Mouse (Mus musculus): ENCODE results near the gene Chaf1a.
A peak's percentile ranks its signal among the peaks of the same experiment; 100 is the strongest.

Gene Chaf1a

DNA sequence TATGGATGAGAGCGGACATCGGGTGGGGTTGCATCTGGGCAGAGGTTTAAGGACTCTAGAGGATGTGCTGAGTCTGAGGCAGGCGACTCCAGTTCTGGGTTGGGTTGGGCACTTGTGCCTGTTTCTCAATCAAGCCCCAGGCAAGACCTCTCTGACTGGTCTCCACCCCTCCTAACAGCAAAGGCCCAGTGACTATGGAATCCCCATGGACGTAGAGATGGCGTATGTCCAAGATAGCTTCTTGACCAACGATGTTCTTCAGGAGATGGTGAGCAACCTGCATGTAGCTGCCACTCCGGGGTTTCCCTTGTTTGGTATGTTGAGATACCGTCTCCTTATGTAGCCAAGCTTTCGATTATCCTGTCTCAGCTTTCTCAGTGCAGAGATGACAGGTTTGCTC lies 24.9 kb upstream of the Chaf1a start:
- Histone ChIP-seq H3K36me3 (ENCODE audit: control insufficient read depth, insufficient read depth, low read length, poor library complexity, severe bottlenecking) (peaks cover 24% of the 10 kb centered on the region), H3K27me3 (ENCODE audit: control insufficient read depth, insufficient read depth, low read length, poor library complexity, severe bottlenecking) (no peaks in the 10 kb centered on the region)
- DNase-seq (ENCODE audit: low read depth, low spot score), result no peak

DNA sequence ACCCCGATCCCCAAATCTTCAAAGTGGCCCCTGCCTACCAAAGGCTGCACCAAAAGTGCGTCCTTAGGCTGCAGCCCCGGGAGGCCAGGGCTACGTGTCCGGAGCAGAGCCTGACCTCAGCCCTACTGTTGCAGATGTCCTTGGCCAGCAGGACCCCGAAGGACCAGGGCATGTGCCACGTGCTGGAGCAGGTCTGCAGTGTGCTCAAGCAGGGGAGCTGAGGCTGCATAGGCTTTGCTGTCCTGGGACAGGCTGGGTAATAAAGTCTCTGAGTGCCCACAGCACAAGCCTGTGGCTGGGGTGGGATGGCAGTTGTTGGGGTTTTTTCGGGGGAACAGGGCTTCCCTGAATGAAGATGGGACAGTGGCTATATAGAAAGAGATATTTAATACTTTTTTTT lies 23.9 kb upstream of the Chaf1a start:
- Histone ChIP-seq H3K27me3 (ENCODE audit: control insufficient read depth, insufficient read depth, low read length, poor library complexity, severe bottlenecking) (no peaks in the 10 kb centered on the region), H3K36me3 (ENCODE audit: control insufficient read depth, insufficient read depth, low read length, poor library complexity, severe bottlenecking) (peaks cover 22% of the 10 kb centered on the region)
- no peak for DNase-seq (ENCODE audit: low read depth, low spot score)

DNA sequence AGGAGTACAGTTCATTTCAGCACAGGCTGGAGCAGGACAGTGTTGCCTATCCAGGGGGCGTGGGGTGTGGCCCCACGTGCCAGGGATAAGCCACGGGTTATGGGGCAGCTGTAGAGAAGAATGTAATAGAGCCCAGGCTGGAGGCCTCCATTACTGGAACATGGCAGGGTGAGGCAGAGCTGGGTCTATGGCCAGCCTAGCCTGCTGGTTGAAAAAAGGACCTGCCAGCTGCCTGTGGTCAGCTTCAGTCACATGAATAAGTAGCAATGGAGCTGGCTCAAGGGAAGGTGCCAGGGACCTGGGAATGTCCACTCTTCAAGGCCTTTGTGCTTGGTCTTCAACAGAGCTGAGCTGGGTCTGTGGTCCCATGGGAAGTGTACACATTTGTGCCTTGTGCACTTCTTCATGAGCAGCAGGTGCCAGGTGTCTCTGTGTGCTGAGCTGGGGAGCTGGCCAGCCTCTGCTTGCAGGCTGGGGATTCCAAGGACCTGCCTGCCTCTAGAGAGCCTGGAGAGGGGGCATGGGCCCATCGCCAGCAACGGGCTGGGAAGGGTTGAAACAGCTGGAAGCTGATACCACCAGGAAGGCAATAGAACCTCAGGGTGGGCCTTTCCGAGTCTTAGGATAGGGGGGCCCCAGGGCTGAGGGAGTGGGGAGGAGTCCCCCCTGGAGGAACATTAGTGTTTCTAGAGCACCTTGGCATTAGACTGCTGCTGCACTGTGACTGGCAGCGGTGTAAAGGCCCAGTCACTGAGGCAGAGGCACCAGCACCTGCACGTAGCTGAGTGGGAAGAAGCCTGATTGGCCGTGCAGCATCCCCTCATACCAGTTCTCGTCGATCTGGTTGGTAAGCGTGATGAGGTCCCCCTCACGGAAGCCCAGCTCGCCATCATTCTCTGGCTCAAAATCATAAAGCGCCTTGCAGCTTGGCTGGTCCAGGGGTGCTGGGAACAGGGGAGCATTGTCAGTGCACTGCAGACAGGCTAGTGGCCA lies 23.1 kb upstream of the Chaf1a start:
- DNase-seq (ENCODE audit: low read depth, low spot score), result no peak
- H3K27me3 ChIP-seq (ENCODE audit: control insufficient read depth, insufficient read depth, low read length, poor library complexity, severe bottlenecking), result no peaks in the 10 kb centered on the region
- peaks cover 22% of the 10 kb centered on the region for H3K36me3 ChIP-seq (ENCODE audit: control insufficient read depth, insufficient read depth, low read length, poor library complexity, severe bottlenecking)

GRCm38 (mm10) chr17:56017848-56018247 lies 22.4 kb upstream of the Chaf1a start:
- Histone ChIP-seq H3K27me3 (ENCODE audit: control insufficient read depth, insufficient read depth, low read length, poor library complexity, severe bottlenecking) (no peaks in the 10 kb centered on the region), H3K36me3 (ENCODE audit: control insufficient read depth, insufficient read depth, low read length, poor library complexity, severe bottlenecking) (peaks cover 22% of the 10 kb centered on the region)
- no peak for DNase-seq (ENCODE audit: low read depth, low spot score)

- DNase-seq (ENCODE audit: low read depth, low spot score), result peak; percentile 55
- no peaks in the 10 kb centered on the region for H3K27me3 ChIP-seq (ENCODE audit: control insufficient read depth, insufficient read depth, low read length, poor library complexity, severe bottlenecking)
- H3K36me3 ChIP-seq (ENCODE audit: control insufficient read depth, insufficient read depth, low read length, poor library complexity, severe bottlenecking), result peaks cover 22% of the 10 kb centered on the region
Observed at GRCm38 (mm10) chr17:56018347-56019131, 21.7 kb upstream of the Chaf1a start.

DNA sequence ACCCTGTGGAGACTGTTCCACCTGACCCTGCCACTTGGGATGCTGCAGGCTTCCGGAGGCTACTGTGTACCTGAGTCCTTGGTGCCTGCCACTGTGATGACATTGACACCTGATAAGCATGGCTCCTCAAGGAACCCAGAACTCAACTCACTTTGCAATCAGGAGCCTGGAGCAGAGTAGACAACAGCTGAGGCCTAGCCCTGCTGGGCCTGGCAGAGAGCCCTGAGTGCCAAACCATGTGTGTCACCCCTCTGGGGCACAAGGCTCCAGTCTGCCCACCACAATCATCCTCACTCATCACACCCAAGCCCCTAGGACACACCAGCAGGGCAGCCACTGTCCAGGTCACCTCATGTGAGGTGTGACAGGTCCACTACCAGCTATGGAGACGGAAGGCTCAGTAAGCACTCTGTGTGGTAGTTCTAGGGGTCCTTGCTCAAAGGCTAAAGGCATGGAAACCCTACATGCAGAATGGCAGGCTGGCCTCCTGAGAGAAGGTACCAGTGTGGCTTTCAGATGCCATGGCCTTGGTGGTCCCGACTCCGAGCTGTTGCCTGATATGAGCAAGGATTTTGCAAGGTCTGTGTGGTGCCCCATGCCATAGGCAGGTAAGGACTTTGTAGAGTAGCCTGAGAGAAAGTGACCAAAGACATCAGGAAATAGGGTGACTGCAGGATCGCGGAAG lies 19.7 kb upstream of the Chaf1a start:
- DNase-seq (ENCODE audit: low read depth, low spot score), result no peak
- peaks cover 17% of the 10 kb centered on the region for H3K36me3 ChIP-seq (ENCODE audit: control insufficient read depth, insufficient read depth, low read length, poor library complexity, severe bottlenecking)
- no peaks in the 10 kb centered on the region for H3K27me3 ChIP-seq (ENCODE audit: control insufficient read depth, insufficient read depth, low read length, poor library complexity, severe bottlenecking)

DNA sequence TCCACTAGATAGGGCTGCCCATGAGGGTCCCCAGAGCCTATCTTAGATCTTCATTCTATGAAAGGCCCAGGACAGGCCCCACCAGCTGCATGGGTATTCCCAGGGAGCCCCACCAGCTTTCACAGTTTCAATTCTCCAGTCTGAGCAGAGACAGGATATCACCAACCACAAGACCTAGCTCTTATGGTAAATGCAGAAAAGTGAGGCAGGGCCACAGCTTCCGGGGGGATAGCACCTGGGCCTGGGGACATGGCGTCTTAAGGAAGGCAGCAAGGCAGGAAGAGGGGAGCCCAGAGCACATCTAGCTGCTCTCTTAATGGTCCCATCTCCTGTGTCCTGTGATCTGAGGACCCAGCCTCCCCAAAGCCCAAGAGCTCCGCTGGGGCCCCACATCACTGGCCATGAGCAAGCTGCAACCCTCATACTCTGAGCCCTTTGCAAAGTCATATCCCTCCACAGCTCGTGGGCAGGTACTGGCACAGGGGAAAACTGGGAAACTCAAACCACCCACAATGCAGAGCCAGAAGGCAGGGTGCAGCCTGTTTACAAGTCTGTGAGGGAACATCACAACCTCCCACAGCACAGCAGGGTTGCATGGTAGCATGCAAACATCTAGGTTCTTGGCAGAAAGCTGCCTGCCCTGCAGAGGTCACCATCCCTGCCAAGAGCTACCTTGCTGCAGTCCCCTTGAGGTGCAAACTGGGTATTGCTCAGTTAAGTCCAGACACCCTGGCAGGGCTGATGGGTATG lies 18.9 kb upstream of the Chaf1a start:
- no peaks in the 10 kb centered on the region for H3K27me3 ChIP-seq (ENCODE audit: control insufficient read depth, insufficient read depth, low read length, poor library complexity, severe bottlenecking)
- peak; percentile 53 for DNase-seq (ENCODE audit: low read depth, low spot score)

DNA sequence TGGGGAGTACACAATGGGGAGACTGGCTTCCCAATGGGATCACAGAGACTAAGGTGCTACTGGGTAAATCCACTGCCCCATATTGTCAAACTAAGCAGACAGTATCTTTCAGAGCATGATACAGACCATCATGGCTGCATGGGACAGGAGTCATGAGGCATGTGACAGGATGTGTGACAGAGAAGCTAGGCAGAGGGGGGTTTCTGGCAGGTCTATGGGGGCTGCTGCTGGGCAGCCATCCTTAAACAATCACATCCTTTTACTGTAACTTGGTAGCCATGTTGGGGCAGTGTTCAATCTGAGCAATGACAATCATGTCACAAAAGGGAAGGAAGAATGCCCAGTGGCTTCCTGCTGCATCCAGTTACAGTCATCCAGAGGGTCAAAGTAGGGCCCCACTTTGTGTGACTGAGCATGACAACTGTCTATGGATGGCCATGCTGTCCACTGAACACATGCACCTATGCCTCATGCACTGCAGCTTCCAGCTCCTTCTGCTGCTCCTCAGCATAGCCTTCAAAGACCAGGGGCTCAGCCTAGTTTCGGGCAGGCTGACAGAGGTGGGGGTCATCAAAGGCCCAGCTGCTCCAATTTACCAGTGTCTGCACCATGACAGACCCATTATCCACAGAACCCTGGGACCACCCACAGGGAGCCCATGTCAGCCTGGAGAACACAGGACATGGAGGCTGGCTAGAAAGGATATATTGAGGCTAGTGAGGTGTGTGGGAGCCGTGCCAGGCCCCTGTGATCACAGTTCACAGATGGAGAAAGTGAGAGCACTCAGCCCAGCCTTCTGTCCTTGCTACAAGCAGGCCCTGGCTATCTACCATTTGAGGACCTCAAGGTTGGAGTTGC lies 17.9 kb upstream of the Chaf1a start:
- peak; percentile 80 for DNase-seq (ENCODE audit: low read depth, low spot score)
- Histone ChIP-seq H3K27me3 (ENCODE audit: control insufficient read depth, insufficient read depth, low read length, poor library complexity, severe bottlenecking) (no peaks in the 10 kb centered on the region), H3K36me3 (ENCODE audit: control insufficient read depth, insufficient read depth, low read length, poor library complexity, severe bottlenecking) (peaks cover 10% of the 10 kb centered on the region)

More for the DNA sequence above, 18.9 kb upstream of the Chaf1a start:
- H3K36me3 ChIP-seq (ENCODE audit: control insufficient read depth, insufficient read depth, low read length, poor library complexity, severe bottlenecking), result peaks cover 11% of the 10 kb centered on the region

- no peak for DNase-seq (ENCODE audit: low read depth, low spot score)
- peaks cover 9% of the 10 kb centered on the region; the same call in 1 of the 2 replicates for H3K36me3 ChIP-seq (ENCODE audit: control insufficient read depth, insufficient read depth, low read length, poor library complexity, severe bottlenecking)
- no peaks in the 10 kb centered on the region for H3K27me3 ChIP-seq (ENCODE audit: control insufficient read depth, insufficient read depth, low read length, poor library complexity, severe bottlenecking)
Observed at GRCm38 (mm10) chr17:56022989-56023290, 17.3 kb upstream of the Chaf1a start.

DNA sequence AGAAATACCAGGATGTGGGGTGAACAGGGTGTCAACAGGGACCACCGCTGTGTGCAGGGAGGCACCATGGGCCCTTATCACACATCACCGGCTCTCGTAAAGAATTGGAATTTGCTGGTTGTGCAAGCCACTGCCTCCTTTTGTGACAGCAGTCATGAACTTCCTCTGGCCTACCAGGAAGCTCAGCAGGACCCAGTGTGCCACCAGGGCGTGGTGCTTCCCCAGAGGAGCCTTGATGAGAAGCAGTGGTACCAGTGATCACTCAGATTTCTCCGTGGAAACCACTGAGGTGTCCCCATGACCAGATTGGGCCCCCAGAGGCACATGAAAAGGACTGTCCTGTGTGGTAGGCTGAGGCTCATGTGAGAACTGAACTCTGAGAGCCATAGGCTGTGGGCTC lies 16.9 kb upstream of the Chaf1a start:
- no peaks in the 10 kb centered on the region for H3K27me3 ChIP-seq (ENCODE audit: control insufficient read depth, insufficient read depth, low read length, poor library complexity, severe bottlenecking)
- peak; percentile 58 for DNase-seq (ENCODE audit: low read depth, low spot score)
- H3K36me3 ChIP-seq (ENCODE audit: control insufficient read depth, insufficient read depth, low read length, poor library complexity, severe bottlenecking), result peaks cover 5% of the 10 kb centered on the region; the same call in 1 of the 2 replicates

DNA sequence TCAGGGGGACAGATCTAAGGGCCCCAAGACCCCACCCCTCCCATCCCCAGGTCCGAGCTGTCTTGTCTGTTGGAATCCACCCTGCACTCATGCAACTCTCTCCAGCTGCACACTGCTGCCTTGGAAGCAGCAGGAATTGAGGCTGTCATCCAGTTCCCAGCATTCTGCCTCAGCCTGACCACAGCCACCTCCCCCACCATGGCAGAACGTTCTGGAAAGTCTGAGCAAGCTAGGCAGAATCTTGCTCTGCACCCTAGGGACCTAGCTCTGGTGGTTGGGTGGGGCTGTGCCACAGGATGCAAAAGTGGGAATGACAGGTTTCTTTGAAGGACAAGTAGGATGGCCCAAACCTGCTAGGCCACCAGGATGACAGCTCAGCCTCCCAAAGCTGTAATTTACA lies 15.8 kb upstream of the Chaf1a start:
- Histone ChIP-seq H3K36me3 (ENCODE audit: control insufficient read depth, insufficient read depth, low read length, poor library complexity, severe bottlenecking) (no peaks in the 10 kb centered on the region), H3K27me3 (ENCODE audit: control insufficient read depth, insufficient read depth, low read length, poor library complexity, severe bottlenecking) (no peaks in the 10 kb centered on the region)
- no peak for DNase-seq (ENCODE audit: low read depth, low spot score)

GRCm38 (mm10) chr17:56024931-56025330 lies 15.3 kb upstream of the Chaf1a start:
- no peaks in the 10 kb centered on the region; the same call in 1 of the 2 replicates for H3K36me3 ChIP-seq (ENCODE audit: control insufficient read depth, insufficient read depth, low read length, poor library complexity, severe bottlenecking)
- no peaks in the 10 kb centered on the region for H3K27me3 ChIP-seq (ENCODE audit: control insufficient read depth, insufficient read depth, low read length, poor library complexity, severe bottlenecking)
- DNase-seq (ENCODE audit: low read depth, low spot score), result no peak

DNA sequence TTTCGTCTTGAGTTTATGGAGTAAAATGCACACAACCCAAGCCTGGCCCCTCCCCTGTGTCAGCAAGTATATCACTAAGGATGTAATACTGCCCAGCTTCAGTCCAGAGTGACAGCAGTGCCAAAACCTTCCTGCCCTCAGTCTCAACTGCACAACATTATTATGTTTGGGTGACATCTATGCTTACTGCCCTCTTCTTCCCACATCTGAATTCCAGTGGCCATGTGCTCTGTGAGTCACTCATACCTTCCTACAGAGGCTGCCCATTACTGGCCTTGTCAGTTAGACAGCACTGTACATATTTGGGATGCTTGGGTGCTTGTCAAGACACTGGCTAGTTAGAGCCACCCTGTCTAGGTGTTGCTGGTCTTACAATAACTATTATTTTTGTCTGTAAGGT lies 13.9 kb upstream of the Chaf1a start:
- H3K36me3 ChIP-seq (ENCODE audit: control insufficient read depth, insufficient read depth, low read length, poor library complexity, severe bottlenecking), result no peaks in the 10 kb centered on the region; the same call in 1 of the 2 replicates
- DNase-seq (ENCODE audit: low read depth, low spot score), result no peak
- no peaks in the 10 kb centered on the region for H3K27me3 ChIP-seq (ENCODE audit: control insufficient read depth, insufficient read depth, low read length, poor library complexity, severe bottlenecking)
